Mouse (Mus musculus): Measurements from ENCODE around the gene Best1.

GRCm38 (mm10) chr19:9989171-9989883 is 12.1 kb downstream of the Best1 start:
- TF ChIP-seq CTCF (IDR thresholded peaks at IDR 0.05; ENCODE audit: borderline replicate concordance, control insufficient read depth, extremely low read depth, insufficient read depth, low read length, poor library complexity) (peak; percentile 16; the same call in 1 of the 2 replicates), POLR2A (IDR thresholded peaks at IDR 0.05; ENCODE audit: control insufficient read depth, extremely low read depth, insufficient read depth, low read length, poor library complexity) (no peak)
